Mouse (Mus musculus): Measurements from ENCODE around the gene Ccdc30. TPM values are rescaled to one million over a fixed set of nuclear protein-coding genes. Genes with fewer than 3 reads are reported as not detected.
A peak's percentile ranks its signal among the peaks of the same experiment; 100 is the strongest.

The Ccdc30 gene
- polyA plus RNA-seq, 1 experiment, result 8.8 TPM

GRCm38 (mm10) chr4:119300761-119301160, 114.6 kb downstream of the Ccdc30 start:
- Histone ChIP-seq H3K27me3 (ENCODE audit: control insufficient read depth, insufficient read depth, low read length) (no peaks in the 10 kb centered on the region), H3K4me3 (replicated peaks; ENCODE audit: insufficient read depth, low read depth, low read length) (no peak overlapping the region)
- WGBS, result 79% methylated on average over 3 of the region's 3 CpGs

GRCm38 (mm10) chr4:119297361-119297760, 118.0 kb downstream of the Ccdc30 start:
- 88% methylated on average over 2 of the region's 2 CpGs for WGBS
- TF ChIP-seq CTCF (IDR thresholded peaks at IDR 0.05; ENCODE audit: borderline replicate concordance, insufficient read depth, low read depth, low read length), result no peak
- no peak for TF ChIP-seq POLR2A (IDR thresholded peaks at IDR 0.05; ENCODE audit: borderline replicate concordance, insufficient read depth, low read length)

More at GRCm38 (mm10) chr4:119300761-119301160, 114.6 kb downstream of the Ccdc30 start:
- DNase-seq, result no peak
- TF ChIP-seq CTCF (IDR thresholded peaks at IDR 0.05; ENCODE audit: borderline replicate concordance, insufficient read depth, low read depth, low read length) (no peak), POLR2A (IDR thresholded peaks at IDR 0.05; ENCODE audit: borderline replicate concordance, insufficient read depth, low read length) (no peak)
- Histone ChIP-seq H3K4me1 (ENCODE audit: control insufficient read depth, insufficient read depth, low read length) (no peaks in the 10 kb centered on the region), H3K27ac (ENCODE audit: insufficient read depth, low read length) (no peak overlapping the region)

GRCm38 (mm10) chr4:119295134-119295453, 120.2 kb downstream of the Ccdc30 start:
- peak overlapping the region; percentile 87; the same call in 1 of the 2 replicates for H3K27ac ChIP-seq (ENCODE audit: insufficient read depth, low read length)
- no peaks in the 10 kb centered on the region for H3K27me3 ChIP-seq (ENCODE audit: control insufficient read depth, insufficient read depth, low read length)
- TF ChIP-seq POLR2A (IDR thresholded peaks at IDR 0.05; ENCODE audit: borderline replicate concordance, insufficient read depth, low read length), result no peak
- TF ChIP-seq CTCF (IDR thresholded peaks at IDR 0.05; ENCODE audit: borderline replicate concordance, insufficient read depth, low read depth, low read length), result no peak
- 4% methylated on average over 6 of the region's 6 CpGs for WGBS
- H3K4me3 ChIP-seq (replicated peaks; ENCODE audit: insufficient read depth, low read depth, low read length), result peak overlapping the region; percentile 83
- no peak for DNase-seq
- no peaks in the 10 kb centered on the region for H3K4me1 ChIP-seq (ENCODE audit: control insufficient read depth, insufficient read depth, low read length)

More at GRCm38 (mm10) chr4:119297361-119297760, 118.0 kb downstream of the Ccdc30 start:
- DNase-seq, result no peak
- no peaks in the 10 kb centered on the region for H3K4me1 ChIP-seq (ENCODE audit: control insufficient read depth, insufficient read depth, low read length)
- H3K27me3 ChIP-seq (ENCODE audit: control insufficient read depth, insufficient read depth, low read length), result no peaks in the 10 kb centered on the region
- H3K27ac ChIP-seq (ENCODE audit: insufficient read depth, low read length), result no peak overlapping the region
- no peak overlapping the region for H3K4me3 ChIP-seq (replicated peaks; ENCODE audit: insufficient read depth, low read depth, low read length)

GRCm38 (mm10) chr4:119294415-119295133, 120.7 kb downstream of the Ccdc30 start, which contains the start of gene Ybx1:
Gene Ybx1, minus strand, starts transcription at chr4:119294604.
- TF ChIP-seq CTCF (IDR thresholded peaks at IDR 0.05; ENCODE audit: borderline replicate concordance, insufficient read depth, low read depth, low read length) (no peak), POLR2A (IDR thresholded peaks at IDR 0.05; ENCODE audit: borderline replicate concordance, insufficient read depth, low read length) (peak; percentile 75)
- under 1% methylated on average over 61 of the region's 61 CpGs for WGBS
- H3K4me1 ChIP-seq (ENCODE audit: control insufficient read depth, insufficient read depth, low read length), result no peaks in the 10 kb centered on the region
- peak within 1 kb of the TSS; percentile 87 for H3K27ac ChIP-seq (ENCODE audit: insufficient read depth, low read length)
- peak within 1 kb of the TSS; percentile 87 for H3K4me3 ChIP-seq (replicated peaks; ENCODE audit: insufficient read depth, low read depth, low read length)
- H3K27me3 ChIP-seq (ENCODE audit: control insufficient read depth, insufficient read depth, low read length), result no peaks in the 10 kb centered on the region
- peak; percentile 99 to 100 for DNase-seq

GRCm38 (mm10) chr4:119293574-119294258, 121.6 kb downstream of the Ccdc30 start:
- TF ChIP-seq POLR2A (IDR thresholded peaks at IDR 0.05; ENCODE audit: borderline replicate concordance, insufficient read depth, low read length), result no peak
- TF ChIP-seq CTCF (IDR thresholded peaks at IDR 0.05; ENCODE audit: borderline replicate concordance, insufficient read depth, low read depth, low read length), result no peak
- DNase-seq, result peak; percentile 29 to 44
- peak overlapping the region; percentile 87 for H3K4me3 ChIP-seq (replicated peaks; ENCODE audit: insufficient read depth, low read depth, low read length)
- no peak overlapping the region for H3K27ac ChIP-seq (ENCODE audit: insufficient read depth, low read length)
- H3K4me1 ChIP-seq (ENCODE audit: control insufficient read depth, insufficient read depth, low read length), result no peaks in the 10 kb centered on the region
- H3K27me3 ChIP-seq (ENCODE audit: control insufficient read depth, insufficient read depth, low read length), result no peaks in the 10 kb centered on the region
- WGBS, result under 1% methylated on average over 70 of the region's 80 CpGs

GRCm38 (mm10) chr4:119292771-119293573, 122.3 kb downstream of the Ccdc30 start:
- Histone ChIP-seq H3K27ac (ENCODE audit: insufficient read depth, low read length) (no peak overlapping the region), H3K27me3 (ENCODE audit: control insufficient read depth, insufficient read depth, low read length) (no peaks in the 10 kb centered on the region), H3K4me3 (replicated peaks; ENCODE audit: insufficient read depth, low read depth, low read length) (peak overlapping the region; percentile 87), H3K4me1 (ENCODE audit: control insufficient read depth, insufficient read depth, low read length) (no peaks in the 10 kb centered on the region)
- WGBS, result under 1% methylated on average over 24 of the region's 24 CpGs
- DNase-seq, result peak; percentile 29 to 31
- TF ChIP-seq CTCF (IDR thresholded peaks at IDR 0.05; ENCODE audit: borderline replicate concordance, insufficient read depth, low read depth, low read length) (no peak), POLR2A (IDR thresholded peaks at IDR 0.05; ENCODE audit: borderline replicate concordance, insufficient read depth, low read length) (no peak)

GRCm38 (mm10) chr4:119291921-119292320, 123.4 kb downstream of the Ccdc30 start:
- 82% methylated on average over 1 of the region's 1 CpGs for WGBS
- no peak for DNase-seq
- Histone ChIP-seq H3K27ac (ENCODE audit: insufficient read depth, low read length) (no peak overlapping the region), H3K4me1 (ENCODE audit: control insufficient read depth, insufficient read depth, low read length) (no peaks in the 10 kb centered on the region), H3K27me3 (ENCODE audit: control insufficient read depth, insufficient read depth, low read length) (no peaks in the 10 kb centered on the region), H3K4me3 (replicated peaks; ENCODE audit: insufficient read depth, low read depth, low read length) (no peak overlapping the region)
- TF ChIP-seq CTCF (IDR thresholded peaks at IDR 0.05; ENCODE audit: borderline replicate concordance, insufficient read depth, low read depth, low read length), result no peak
- TF ChIP-seq POLR2A (IDR thresholded peaks at IDR 0.05; ENCODE audit: borderline replicate concordance, insufficient read depth, low read length), result no peak
